Mouse (Mus musculus) CD4-positive, CD25-positive, alpha-beta regulatory T cell, adult 4 months (primary cell): ENCODE data around the gene Mgme1. TPM values are rescaled to one million over a fixed set of nuclear protein-coding genes. Genes with fewer than 3 reads are reported as not detected.

ENCODE experiments used
- ATAC-seq: one replicate; pipeline ENCODE4 v1.8.0; 2017
- polyA plus RNA-seq, 2 experiments: library from polyadenylated mRNA; unstranded; fragments of 100-300 nt; shearing (Covaris generic); gene quantifications; one replicate each; pipeline ENCODE4 v1.2.1; 2017

Mgme1 gene
- polyA plus RNA-seq, 2 experiments from 2014 or later = 7.7 to 13.6 TPM

DNA sequence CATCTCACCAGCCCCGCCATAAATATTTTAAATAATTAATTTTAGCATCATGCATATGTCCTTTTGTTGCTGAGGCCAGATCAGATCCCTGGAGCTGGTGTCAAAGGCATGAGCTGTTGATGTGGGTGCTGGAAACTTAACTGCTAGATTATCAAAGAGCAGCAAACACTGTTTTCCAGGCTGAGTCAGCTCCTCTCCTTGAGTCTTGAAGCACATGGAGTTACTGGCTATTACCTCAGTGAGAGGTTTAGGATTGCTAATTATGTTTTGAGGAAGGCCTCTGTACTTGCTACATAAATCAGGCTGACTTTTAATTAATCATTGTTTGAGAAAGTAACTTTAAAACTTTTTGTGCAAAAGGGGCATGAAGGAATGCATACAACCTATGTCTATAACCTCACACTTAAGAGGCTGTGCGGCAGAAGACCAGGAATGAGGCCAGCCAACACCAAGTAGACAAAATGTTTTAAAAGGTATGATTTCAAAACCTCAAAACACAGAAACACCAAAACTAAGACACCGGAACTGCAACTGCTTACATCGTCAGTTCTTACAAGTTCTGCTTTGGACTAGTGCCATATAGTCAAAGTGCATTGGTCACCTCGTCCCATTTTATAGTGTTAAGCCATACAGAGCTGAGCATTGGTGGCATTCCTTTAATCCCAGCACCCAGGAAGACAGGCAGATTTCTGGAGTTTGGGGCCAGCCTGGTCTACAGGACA is 5.9 kb upstream of the Mgme1 start:
- no peak for ATAC-seq

DNA sequence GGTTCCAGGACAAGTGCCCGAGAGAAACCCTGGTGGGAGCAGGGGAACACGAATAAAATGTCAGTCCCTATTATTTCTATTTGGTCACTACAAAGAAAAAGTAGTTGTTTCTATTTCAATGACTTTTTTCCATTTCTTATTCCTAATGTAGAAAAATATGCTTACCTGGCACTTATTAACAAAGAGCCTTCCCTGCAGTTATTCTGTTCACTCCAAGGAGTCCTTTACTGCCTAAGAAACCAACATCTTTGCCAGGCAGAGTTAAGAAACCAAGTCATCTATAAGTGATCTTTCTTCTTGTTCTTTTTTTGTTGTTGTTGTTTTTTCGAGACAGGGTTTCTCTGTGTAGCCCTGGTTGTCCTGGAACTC is 5.4 kb upstream of the Mgme1 start:
- no peak for ATAC-seq

DNA sequence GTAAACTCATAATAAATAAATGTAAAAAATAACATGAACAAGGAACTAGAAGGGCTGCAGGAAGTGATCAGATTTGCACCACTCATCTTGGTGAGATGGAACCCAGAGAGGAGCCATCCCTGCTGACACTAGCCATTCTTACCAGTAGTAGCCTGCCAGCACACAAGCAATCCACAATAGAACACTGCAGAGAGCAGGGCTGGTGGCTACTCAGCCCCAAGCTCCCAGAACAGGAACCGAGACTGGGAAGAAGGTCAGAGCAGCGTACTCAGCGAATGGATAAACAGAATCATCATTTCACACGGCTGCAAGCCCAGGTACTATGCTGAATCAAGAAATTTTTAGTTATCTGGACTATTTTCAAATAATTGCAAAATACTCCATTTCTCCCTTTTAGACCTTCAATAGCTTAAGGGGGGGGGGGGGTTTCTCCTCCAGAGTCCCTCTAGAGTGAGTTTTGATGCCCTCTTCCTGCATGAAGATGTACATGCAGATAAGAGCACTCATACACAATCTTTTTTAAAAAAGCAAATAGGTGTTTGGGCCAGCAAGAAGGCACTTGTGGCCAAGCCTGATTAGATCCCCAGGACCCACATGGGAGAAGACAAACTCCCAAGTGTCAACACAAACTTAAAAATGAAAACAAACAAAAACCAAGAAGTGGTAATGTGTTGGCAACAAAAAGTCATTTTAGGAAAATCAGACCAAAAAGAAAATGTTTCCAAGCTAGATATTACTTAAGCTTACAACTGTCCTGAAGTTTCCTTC is 4.4 kb upstream of the Mgme1 start:
- no peak for ATAC-seq

DNA sequence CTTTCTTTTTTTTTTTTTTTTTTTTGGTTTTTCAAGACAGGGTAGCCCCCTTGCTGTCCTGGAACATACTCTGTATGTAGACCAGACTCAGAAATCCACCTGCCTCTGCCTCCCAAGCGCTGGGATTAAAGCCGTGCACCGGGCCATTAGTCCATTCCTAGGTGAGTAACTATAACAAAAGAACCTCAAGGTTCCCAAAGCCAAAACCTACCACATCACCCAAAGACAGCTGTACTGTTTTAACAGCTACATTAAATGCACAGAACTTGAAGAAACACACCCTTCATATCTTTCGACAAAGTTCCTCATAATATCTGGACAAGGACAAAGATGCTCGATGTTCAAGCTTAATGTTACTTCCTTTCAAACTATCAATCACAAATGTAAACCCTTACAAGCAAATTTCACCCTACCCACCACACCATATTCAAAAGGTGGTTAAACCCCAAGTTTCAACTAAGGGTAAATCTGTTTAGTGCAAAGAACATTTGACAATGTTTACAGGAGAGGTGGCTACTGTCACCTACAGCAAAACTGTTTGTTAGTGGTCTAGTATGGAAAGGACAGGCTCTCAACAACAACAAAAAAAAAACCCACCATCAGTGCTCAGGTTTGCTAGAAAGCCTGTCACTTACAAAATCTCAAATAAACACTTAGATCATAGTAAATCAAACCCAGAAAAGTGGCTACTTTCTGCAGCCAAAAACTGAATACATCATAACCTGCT is 3.3 kb upstream of the Mgme1 start:
- no peak for ATAC-seq

DNA sequence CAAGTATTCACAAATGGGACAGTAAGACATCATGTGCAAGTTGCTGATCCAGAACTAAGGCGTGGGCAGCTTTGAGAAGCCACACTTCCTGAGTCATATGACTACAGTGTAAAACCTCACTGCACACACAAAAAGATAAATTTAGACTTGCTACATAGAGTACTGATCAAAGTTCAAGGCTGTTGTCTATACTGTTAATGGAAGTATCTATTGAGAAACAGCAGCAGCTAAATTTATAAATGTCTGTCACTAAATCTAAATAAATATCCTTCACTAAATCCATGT is 2.8 kb upstream of the Mgme1 start:
- ATAC-seq = peak; percentile 48

DNA sequence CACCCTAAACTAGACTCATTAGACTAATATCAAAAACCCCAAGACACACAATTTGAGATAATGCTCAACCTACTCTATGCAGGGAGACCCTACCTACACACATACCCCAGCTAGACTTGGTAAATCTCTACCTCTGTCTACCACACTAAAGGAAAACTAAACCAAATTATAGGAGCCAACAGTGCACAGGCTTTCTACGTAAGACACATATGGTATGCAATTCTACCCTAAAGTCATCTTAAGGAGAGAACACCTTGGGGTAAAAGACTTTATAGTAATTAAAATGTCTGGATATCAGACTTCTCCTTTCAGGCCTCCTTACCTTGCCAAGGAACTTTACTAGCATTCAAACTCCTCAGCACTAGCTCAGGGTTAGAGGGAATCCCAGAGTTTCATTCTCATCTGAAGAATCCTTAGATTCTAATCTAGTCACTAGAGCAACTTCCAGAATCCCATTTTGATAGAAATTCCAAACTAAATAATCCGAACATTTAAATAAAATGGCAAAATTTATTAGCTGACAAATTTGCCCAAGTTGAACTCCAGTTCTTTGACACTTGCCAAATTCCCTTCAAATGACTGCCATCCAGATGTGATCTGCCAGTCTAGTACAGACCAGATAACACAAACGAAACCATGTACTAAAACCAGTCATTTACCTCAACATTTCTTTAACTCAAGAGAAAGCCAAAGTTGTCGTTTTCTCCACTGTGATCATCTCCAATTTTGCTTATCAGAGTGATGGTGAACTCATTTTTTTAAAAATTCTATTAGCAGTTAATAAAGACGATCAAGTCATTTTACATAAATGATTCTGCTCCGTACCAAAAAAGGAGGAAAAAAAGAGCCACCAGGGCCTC is 1.8 kb upstream of the Mgme1 start:
- no peak for ATAC-seq

DNA sequence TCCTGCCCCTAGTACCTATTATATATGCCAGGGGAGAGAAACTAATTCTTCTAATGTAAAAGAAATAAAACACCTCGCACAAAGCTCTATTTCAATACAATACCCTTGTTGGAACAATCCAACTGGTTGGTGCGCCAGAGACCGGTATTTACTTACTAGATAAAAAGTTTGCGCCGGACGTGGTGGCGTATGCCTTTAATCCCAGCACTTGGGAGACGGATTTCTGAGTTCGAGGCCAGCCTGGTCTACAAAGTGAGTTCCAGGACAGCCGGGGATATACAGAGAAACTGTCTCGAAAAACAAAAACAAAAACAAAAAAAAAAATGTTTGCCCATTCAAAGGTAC is 1.2 kb upstream of the Mgme1 start:
- ATAC-seq = no peak

DNA sequence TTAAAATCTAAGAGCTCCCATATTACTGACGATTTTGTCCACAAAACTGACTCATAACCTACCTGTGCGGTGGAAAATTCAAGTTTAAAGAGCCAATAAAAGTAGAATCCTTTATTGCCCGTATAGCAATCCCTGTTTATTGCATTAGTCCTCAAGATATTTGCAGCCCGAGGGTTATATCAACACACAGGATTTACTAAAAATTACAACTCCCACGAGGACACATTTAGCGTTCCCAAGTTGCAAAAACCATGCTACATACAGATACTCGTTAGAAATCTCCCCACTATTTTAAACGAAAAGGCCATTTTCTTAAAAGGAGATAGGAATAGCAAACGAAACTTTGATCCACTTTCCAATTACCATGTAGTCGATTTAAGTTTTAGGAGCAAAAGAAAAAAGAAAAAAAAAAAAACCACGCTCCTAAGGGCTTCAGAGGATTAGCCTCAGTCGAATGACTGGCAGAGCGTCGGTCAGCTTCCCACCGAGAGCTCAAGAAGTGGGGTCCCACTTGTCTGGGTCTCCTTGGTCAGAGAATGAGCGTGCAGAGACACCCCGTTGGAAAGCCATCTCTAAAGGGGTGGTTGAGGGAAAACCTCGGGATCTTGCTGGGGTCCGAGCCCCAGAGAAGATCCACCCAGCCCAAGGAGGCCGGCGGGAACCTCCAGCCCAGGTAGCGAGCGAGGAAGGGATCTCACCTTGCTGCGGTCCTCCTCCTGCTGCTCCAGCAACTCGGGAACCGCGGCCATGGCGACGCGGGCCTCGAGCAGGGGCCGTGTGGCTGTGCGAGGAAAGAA is 586 bp upstream of the Mgme1 start:
- peak; percentile 31 for ATAC-seq

DNA sequence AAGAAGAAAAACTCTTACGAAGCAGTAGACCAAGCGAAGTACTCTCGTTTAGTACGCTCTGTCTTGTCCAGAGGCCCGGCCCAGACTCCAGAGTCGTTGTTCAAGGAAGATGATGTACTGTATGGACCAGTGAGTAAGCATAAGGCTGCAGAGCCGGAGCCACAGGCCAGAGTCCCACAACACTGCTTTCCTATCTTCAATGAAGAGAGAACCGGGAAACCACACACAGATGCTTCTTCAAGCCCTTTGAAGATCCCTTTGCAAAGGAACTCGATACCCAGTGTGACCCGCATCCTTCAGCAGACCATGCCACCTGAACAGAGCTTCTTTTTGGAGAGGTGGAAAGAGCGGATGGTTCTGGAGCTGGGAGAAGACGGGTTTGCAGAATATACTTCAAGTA is 1.6 kb downstream of the Mgme1 start:
- ATAC-seq = no peak

DNA sequence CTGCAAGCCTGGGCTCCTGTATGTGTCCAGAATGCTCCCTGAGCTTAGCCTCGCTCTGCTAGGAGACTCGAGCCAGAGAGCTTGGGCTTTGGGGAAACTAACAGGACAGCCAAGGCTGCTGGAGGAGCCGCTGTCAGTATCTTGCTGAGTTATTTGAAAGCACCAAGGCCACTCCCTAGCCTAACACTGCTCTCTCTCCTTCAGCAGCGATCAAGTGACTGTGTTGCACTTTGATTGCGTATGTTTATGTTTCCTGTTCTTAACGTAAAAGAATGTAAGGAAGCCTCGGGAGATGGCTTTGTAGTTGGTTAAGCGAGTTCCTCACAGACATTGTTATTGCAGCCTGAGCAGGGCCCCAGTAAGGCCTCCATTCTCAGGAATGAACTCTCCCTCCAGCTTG is 4.3 kb downstream of the Mgme1 start:
- ATAC-seq = no peak

DNA sequence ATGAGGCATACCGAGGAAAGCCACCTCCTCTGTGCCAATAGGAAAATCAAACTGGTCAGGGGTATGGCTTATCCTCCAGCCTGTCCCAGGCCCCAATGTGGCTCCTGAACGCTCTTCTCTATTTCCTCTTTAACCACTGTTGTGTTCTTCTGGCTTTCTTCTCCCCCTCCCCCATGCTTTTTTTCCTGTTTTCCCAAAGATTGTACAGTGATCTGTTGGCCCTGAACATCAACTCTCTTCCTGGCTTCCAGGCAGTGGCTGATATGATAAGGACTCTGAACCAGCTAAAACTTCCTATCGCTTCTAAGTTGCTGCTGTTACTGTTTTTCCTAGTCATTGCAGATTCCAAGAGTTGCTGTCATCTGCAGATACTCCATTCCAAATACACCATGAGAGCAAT is 6.4 kb downstream of the Mgme1 start:
- ATAC-seq = no peak

DNA sequence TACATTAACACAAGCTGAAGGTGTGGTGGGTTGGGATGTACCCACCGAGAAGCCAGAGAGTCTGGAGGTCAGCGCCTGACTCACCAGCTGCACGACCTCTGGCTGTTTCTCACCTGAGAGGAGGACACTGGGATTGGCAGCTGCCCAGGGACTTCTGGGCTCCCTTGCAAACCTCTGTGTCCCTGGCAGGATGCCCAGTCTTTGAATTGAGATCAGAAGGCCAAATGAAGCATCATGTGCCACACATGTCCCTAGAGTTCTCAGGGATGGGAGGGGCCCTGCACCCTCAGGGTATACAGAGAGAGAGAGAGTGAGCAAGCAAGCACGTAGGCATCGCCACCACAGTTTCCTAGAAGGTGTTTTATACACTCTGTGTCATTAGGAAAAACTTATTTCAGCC is 9.3 kb downstream of the Mgme1 start:
- no peak for ATAC-seq

DNA sequence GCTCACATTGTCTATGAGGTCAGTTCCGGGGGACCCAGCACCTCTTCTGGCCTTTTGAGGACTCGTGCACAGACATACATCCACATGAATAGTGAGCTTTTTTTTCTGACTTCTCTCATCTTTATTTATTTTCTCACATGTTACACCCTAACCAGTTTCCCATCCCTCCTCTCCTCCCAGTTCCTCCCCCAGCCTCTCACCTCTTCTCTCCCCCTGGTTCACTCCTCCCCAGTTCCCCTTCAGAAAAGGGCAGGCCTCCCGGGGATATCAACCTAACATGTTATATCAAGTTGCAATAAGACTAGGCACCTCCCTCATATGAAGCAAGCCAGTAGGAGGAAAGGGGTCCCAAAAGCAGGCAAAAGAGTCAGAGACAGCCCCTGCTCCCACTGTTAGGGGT is 10.1 kb downstream of the Mgme1 start:
- no peak for ATAC-seq

DNA sequence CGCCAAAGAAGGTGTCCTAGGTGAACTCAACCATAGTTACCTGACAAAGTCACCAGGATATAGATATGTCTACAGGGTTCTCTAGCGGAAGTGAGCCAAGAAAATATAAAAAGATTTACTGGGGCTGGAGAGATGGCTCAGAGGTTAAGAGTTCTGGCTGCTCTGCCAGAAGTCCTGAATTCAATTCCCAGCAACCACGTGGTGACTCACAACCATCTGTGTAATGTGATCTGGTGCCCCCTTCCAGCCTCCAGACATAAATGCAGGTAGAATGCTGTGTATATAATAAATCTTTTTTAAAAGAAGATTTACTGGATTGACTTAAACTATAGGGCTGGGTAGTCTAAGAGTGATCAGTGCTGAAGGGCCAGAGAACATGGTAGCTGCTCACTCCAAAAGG is 11.0 kb downstream of the Mgme1 start:
- ATAC-seq = no peak

DNA sequence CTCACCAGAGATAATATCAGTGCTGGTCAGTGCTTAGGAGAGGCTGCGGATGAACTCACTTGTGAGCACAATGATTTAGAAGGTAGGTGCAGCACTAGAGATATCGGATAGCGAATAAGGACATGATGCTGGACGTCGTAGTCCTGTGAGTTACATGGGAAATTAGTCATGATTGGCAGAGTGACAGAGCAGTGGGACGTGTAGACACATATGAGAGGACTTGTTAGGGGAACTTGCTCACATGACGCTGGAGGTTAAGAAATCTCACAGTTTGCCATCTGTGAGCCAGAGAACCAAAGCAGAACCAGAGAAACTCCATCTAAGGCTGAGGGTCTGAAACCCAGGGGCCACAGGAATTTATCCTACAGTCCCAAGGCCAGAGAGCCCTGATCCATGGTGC is 19.9 kb downstream of the Mgme1 start:
- ATAC-seq = no peak

DNA sequence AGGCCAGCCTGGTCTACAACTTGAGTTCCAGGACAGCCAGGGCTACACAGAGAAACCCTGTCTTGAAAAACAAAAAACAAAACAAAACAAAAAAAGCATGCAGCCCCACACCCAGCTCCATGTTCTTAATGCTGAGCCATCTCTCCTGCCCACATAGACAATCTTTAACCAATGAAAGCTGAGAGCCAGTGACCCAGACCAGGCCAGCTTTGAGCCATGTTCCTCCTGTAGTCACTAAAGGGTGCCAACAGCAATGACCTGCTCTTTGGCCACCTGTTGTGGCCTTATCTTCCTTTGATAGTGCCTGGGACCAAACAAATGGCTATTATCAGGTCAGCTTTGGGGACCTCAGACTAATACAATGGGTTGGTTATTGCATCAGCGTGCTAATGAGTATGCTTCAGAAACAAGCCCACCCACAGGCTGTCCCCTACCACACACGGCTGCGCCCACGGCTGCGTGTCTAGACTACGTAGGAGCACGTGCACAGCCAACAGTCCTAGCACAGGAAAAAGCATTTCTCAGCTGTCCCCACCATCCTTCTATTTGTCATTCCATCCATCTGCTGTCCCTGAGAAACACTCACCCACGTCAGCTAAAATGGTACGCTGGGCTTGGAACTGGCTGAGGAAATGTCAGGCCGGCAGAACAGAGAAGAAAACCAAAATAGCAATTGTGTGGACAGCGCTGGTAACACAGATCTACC is 21.3 kb downstream of the Mgme1 start:
- ATAC-seq = no peak

DNA sequence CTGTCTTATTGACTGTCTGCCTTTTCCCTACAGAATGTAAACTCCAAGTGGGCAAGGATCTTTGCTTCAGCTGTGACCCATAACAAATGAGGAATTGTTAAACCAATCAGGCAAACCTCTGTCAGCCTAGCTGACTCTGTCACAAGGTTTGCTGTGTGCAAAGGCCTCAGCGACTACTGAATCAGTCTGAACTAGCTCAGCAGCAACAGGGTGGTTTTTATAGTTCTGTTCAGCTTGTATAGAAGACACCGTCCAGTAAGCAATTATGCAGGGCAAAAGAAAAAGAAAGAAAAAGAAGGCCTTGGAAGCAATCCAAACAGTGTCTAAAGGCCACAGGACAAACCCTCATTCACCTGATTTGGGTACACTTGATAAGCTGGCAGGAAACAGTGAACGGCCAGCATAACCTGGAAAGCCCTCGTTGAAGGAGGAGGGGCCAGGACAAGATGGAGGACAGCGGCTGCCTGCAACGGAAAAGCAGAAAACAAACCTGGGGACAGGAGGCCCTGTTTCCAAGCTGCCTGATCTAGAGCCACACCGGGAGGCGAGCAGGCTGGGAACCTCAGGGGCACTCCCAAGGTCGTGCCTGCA is 24.8 kb downstream of the Mgme1 start:
- ATAC-seq = no peak

DNA sequence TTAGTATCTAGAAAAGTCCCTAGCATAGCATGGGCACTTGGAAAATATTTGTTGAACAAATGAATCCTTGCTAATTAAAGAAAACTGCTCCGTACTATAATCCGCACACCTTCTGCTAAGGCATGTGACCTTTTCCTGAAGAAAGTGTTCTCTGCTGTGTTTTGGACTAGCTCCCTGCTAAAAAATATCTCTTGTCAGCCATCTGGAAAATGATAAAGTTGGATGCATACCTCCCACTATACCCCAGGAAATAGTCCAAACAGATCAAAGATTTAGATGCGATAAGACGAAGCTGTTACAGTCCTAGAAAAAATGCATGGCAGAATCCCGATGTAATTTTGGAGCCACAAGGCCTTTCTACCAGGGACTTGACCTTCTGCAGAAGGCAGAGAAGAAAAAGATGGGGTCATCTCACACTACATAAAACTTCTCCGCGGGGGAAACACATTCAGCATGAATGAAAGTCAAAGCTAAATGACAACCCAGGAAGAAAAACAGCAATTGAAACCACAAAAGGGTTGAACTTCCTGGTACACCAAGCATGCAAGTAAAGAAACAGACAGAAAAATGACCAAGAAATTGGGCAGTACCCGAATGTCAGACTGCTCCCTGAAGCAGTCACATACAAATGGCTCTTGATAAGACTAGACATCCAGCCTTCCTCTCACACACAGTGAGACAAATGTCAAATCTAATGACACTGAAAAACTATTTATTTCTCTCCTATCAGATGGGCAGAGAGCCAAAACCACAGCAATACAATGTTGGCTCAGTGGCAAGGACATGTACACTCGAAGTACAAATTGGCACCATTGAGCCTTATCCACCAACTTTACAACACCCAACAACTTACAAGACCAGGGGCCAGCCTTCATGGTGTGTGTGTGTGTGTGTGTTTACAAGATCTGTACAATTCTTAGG is 29.5 kb downstream of the Mgme1 start:
- ATAC-seq = peak; percentile 71

DNA sequence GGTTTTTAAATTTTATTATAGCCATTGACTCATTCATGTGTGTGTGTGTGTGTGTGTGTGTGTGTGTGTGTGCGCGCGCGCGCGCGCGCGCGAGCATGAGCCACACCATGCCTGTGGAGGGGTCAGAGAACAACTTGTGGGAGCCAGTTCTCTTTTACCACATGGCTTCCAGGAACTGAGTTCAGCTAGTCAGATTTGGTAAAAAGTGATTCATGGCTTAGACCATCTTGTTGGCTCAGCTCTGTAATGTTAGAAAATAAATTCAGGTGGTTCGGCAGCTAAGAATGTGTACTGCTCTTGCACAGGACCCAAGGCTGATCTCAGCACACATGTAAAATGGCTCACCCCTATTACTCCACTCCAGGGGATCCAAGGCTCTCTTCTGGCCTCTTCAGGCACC is 30.6 kb downstream of the Mgme1 start:
- ATAC-seq = no peak

DNA sequence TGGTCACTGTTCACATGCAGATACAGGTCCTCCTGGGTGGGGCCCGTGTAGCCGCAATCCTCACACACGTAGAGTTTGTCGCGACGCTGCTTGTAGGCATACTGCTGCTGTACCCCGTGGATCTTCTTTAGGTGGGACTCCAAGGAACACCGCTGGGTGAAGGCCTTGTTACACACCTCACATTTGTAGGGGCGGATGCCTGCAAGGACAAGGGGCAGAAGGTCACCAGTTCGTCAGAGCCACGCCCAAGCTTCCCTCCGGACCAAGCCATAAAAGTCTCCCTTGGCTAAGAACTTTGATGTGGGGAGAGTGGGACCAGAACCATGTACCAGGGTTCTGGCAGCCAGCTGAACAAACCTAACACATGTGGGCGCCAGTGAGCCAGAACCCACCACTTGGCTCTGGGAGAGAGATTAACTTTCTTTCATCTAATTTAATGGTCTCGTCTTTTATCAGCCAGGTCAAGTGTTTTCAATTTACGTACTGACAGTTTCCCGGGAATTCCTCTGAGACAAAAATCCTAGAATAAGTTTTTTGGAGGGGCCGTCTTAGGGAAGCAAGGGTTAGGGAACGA is 35.3 kb downstream of the Mgme1 start:
- ATAC-seq = no peak
